Mouse (Mus musculus) v-Abl transformed pro-B cells (cell line): ENCODE measurements around the gene Ccr1l1.
"Not testable (repeated sequence)": the region's sequence is repeated elsewhere in the genome, so short reads cannot be mapped to it uniquely, and the experiment has no call there.

Experiments used
- in situ Hi-C, 2 experiments: fragments of 400-800 bp; cut with MboI; formaldehyde crosslinking; loops; one replicate each; pipeline ENCODE4 v1.15.1; 2025; ENCODE audit not compliant: unreplicated experiment in 2 of 2

Gene Ccr1l1

DNA sequence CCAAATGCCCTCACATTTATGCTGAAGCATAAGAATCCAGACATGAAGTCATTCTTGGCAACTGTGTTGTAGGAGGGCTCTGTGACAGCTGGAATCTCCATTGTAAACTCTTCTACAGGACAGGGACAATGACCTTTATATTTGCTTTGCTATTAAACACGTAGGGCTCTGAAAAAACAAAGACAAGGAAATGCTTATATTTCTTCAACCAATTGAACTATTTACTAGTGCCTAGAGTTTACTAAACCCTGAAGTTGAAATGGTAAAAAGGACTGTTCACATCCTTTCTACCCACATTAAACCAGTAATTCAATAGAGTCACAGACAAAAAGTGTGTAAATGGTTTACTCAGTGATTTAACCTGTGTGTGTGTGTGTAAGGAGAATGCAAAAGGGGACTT lies at the start of gene Ccr1l1:
Gene Ccr1l1, minus strand, starts transcription at position 101 of the 400 bp plus-strand sequence.
- in situ Hi-C loops, result no loop called here

- in situ Hi-C loops, result no loop called here
Observed at GRCm38 (mm10) chr9:124021672-124022071, 43.5 kb upstream of the Ccr1l1 start, which contains the start of gene Ccr3. Ccr3 (plus strand) TSS chr9:124021972.

GRCm38 (mm10) chr9:124019887-124020286 lies 41.7 kb upstream of the Ccr1l1 start:
- in situ Hi-C loops, result no loop called here

- in situ Hi-C loops, result no loop called here
Observed at GRCm38 (mm10) chr9:124016048-124016447, 37.8 kb upstream of the Ccr1l1 start.

DNA sequence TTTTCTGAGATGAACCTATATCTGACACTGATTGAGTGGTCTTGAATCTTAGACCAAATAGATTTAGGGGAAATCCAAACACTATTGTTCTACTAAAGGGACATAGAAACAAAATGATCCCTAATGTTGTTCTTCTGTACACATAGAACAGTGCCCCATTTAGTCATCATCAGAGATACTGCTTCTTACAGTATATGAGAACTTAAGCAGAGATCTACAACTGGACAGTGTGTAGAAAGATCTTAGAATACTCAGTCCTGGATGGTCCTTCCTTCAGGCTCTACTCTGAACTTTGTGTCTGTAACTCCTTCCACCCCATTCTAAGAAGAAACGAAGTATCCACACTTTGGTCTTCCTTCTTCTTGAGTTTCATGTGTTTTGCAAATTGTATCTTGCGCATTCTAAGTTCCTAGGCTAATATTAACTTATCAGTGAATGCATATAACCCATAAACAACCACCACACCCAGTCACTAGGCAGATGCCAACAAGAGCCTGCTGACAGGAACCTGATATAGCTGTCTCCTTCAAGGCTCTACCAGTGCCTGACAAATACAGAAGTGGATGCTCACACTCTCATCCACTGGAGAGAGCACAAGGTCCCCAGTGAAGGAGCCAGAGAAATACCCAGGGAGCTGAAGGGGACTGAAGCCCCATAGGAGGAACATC lies 36.9 kb upstream of the Ccr1l1 start:
- in situ Hi-C loops, result no loop called here

DNA sequence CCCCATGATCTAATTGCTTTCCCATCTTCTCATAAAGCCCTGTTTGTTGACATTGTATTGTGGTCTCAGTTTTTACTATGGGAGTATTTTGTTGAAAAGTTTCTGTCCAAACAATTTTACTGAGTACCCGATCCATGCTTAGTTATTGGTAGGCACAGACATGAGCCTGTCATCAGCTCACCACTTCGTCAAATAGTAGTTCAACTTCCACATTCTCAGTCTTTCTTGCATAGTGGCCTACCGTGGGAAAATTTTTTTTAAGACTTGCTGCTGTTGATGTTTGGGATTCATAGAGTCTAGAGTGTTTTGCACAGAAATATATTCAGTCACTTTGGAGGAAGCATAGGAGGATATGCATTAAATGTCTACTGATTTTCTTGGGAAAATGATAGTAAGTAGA lies 35.1 kb upstream of the Ccr1l1 start:
- in situ Hi-C loops, result no loop called here

GRCm38 (mm10) chr9:124012691-124013090 lies 34.5 kb upstream of the Ccr1l1 start:
- in situ Hi-C loops, result no loop called here

GRCm38 (mm10) chr9:123999784-124000183 lies 21.6 kb upstream of the Ccr1l1 start:
- in situ Hi-C loops, result no loop called here

DNA sequence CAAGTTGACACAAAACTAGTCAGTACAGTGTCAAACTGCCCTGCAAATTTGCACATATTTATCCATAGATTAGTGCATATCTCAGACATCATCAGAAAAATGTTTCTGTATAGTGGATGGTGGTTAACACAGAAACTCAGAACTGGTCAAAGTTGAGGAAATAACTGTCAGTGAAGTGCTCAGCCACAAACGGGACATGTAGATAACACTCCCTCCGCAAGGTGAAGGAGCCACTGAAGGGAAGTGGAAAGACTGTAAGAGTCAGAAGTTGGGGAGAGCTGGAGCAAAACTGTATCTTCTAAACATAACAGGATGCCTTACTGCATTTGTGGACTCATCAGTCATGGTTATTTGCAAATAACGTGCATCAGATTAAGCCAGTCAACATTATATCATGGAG lies 19.5 kb upstream of the Ccr1l1 start:
- in situ Hi-C loops, result no loop called here

DNA sequence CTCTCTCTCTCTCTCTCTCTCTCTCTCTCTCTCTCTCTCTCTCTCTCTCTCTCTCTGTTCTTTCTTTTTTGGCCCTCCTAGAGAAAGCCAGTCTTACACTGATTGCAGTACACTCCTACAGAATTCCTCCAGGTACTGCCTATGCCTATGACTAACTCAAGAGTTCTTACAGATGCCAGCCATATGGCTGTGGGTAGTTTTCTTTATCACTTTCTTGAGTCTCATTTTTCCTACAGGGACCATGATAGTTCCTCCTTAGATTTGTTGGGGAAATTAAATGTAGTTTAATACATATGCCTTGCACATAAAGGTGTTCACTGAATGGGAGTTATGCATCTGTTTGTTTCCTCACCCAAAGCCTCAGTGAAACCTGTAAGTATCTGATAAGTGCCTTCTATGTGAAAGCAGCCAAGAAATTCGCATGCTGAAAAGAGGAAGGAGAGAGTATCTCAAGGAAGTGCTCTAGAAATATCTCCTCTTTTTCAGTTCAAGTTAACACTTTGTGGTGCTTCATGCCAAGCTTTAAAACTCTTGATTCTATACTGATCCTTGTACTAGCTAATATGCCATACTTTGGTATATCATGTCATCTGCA lies 13.2 kb upstream of the Ccr1l1 start:
- in situ Hi-C loops, result loop anchor here (5.0 kb wide), 1 partner anchor 41 kb away; no protein-coding TSS in a partner anchor

DNA sequence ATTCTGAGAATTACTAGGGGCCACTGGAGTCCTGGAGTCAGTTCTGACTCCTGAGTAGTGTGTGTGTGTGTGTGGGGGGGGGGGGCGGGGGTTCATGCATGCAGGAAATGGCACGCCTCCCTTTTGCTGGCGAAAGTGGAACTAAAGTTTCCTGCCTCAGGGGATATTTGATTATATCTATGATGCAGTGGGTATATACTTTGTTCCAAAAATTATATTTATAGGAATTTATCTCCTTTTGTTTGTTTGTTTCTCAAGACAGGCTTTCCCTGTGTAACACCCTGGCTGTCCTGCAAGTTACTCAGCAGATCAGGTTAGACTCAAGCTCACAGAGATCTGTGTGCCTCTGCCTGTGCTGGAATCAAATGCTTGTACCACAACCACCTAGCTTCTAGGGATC lies 11.5 kb upstream of the Ccr1l1 start:
- in situ Hi-C loops, result loop anchor here (5.0 kb wide), 1 partner anchor 43 kb away; no protein-coding TSS in a partner anchor

DNA sequence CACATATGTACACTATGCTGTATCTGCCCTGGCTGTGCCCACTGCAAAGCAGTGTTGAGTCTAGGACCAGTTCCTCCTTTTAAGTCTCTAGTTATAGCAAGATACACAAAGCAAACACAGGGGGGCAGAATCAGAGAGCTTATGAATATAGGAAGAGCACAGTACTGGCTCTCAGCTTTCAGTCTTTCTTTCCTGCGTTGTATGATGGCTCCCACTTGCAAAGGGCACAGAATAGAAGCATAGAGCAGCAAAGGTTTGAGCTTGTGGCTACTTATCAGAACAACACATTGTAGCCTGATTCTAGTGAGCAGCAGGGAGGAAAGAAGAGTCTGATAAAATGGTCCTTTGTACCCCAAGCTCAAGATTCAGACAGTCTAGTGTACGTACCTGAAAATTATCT lies 8.0 kb upstream of the Ccr1l1 start:
- in situ Hi-C loops, result no loop called here

- in situ Hi-C loops, result no loop called here
Observed at GRCm38 (mm10) chr9:123984943-123985342, 6.7 kb upstream of the Ccr1l1 start.

DNA sequence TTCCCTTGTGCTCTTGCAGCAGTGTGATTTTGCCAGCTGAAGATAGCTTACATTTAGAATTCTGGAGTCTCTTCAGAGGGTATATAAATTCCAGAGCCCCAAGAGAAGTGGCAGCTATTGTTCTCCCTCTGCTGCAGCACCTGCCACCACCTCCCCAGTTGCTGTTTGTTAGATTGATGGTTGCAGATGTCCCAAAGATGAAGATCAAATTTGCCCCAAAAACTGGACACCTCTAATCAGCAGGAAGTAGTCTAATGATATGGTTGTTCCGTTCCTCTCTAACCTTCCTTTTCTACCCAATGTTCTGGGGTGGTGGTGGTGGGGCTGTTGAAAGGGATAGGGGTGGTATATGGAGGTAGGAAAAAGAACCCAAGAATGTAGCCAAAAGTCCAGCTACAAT lies 4.5 kb upstream of the Ccr1l1 start:
- in situ Hi-C loops, result no loop called here

DNA sequence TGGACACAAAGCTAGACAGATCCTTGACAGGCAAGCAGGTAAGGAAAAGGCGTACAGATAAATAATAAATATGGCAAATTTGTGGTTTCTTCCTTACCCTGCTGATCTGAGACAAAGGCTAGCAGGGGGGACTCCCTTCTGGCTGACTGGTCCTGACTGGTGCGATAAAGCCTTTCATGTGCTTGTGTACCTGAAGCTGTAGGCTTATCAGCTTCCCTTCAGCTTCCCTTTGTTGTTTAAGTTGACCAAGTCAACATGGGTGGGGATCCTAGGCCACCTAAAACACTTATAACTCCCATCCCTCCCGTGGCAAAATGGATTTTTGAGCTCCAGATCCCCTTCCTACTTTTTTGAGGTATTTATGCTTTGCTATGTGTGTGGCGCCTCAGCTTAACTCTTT lies 3.7 kb upstream of the Ccr1l1 start:
- in situ Hi-C loops, result no loop called here

DNA sequence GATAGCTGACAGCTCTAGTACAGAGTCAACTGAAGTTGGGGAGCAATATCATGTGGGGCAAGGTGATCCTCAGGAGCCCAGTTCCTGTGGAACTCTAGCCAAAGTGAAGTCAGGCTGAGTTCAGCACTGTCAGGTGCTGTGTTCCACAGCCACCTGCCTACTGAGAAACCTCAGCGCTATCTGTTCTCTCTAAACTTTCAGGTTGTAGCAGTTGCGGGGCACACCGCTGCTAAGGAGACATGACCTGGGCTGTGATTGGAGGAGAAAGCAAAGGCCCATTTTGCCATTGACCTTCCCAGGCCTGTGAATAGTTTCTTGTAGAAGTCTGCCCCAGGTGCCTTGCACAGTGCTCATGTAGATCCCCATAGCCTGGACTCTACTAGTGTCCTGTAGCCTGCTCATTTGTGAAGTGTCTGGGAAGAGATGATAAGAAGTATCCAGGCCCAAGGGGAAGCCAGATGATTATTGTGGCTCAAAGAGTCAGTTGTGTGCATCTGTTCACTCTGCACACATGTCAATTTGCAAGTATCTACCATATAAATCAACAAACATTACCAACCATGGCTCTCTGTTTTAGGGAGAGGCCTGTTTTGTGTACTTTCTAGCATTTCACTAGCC lies 2.8 kb upstream of the Ccr1l1 start:
- in situ Hi-C loops, result not testable (repeated sequence)

- in situ Hi-C loops, result no loop called here
Observed at GRCm38 (mm10) chr9:123976876-123977663, 1.1 kb downstream of the Ccr1l1 start.

DNA sequence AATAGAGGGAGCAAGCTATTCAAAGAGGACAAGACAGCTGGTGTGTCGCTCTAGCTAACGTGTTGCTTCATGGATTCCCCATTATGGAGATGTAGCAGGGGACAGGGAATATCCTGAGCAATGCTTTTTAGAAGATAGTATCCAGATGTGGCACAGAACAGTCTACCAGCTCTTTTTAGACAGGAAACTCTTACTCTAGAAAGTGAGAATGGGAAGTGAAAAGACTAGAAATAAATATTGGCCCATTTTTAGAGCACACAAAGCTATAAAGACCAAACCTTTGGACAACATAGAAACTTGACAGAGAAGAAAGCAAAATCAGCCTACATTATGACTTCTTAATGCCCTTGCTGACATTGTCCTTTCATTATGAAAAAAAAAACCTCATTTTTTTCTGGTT lies 2.6 kb downstream of the Ccr1l1 start:
- in situ Hi-C loops, result no loop called here

- in situ Hi-C loops, result no loop called here
Observed at GRCm38 (mm10) chr9:123968290-123968912, 9.8 kb downstream of the Ccr1l1 start, which contains the start of gene Ccr1. Ccr1 (minus strand) TSS chr9:123968692.

- in situ Hi-C loops, result not testable (repeated sequence)
Observed at GRCm38 (mm10) chr9:123966858-123967495, 11.2 kb downstream of the Ccr1l1 start.
